Mouse (Mus musculus) embryonic facial prominence, embryonic 15.5 days (tissue): ENCODE measurements around the gene Pigg. TPM values are rescaled to one million over a fixed set of nuclear protein-coding genes. Genes with fewer than 3 reads are reported as not detected.

ENCODE experiments used
- ATAC-seq: fragments of 200-750 bp; cut with Nextera tagmentation; 2 replicates; pipeline ENCODE4 v1.8.0; 2017; ENCODE audit warnings: low read depth, moderate TSS enrichment; ENCODE audit not compliant: insufficient number of reproducible peaks, low FRiP score, low TSS enrichment
- H3K27ac ChIP-seq: fragments of 300-500 bp; sonication (generic); replicated peaks from 2 replicates; pipeline ENCODE4 v1.5.1; 2015; ENCODE audit warnings: mild to moderate bottlenecking, inconsistent platforms
- H3K27me3 ChIP-seq: fragments of 300-500 bp; sonication (generic); 2 replicates; pipeline ENCODE4 v1.6.1; 2015; ENCODE audit warnings: inconsistent platforms
- H3K36me3 ChIP-seq: fragments of 300-500 bp; sonication (generic); 2 replicates; pipeline ENCODE4 v1.6.1; 2015; ENCODE audit warnings: mild to moderate bottlenecking, inconsistent platforms
- H3K4me1 ChIP-seq: fragments of 300-500 bp; sonication (generic); 2 replicates; pipeline ENCODE4 v1.6.1; 2015; ENCODE audit warnings: inconsistent platforms
- H3K4me2 ChIP-seq: fragments of 300-500 bp; sonication (generic); replicated peaks from 2 replicates; pipeline ENCODE4 v1.6.1; 2015; ENCODE audit warnings: mild to moderate bottlenecking, inconsistent platforms
- H3K4me3 ChIP-seq: fragments of 300-500 bp; sonication (generic); replicated peaks from 2 replicates; pipeline ENCODE4 v1.5.1; 2015; ENCODE audit warnings: mild to moderate bottlenecking, inconsistent platforms
- H3K9ac ChIP-seq: fragments of 300-500 bp; sonication (generic); 2 replicates; pipeline ENCODE4 v1.6.1; 2015; ENCODE audit warnings: inconsistent platforms
- H3K9me3 ChIP-seq: fragments of 300-500 bp; sonication (generic); replicated peaks from 2 replicates; pipeline ENCODE4 v1.6.1; 2016; ENCODE audit warnings: inconsistent platforms
- WGBS: fragments of 180-500 bp; shearing (Covaris S2); methylation state at CpG from one replicate; pipeline ENCODE4 v1.1.7; 2015; 5-methylcytosine and 5-hydroxymethylcytosine counted together
- polyA plus RNA-seq: library from polyadenylated mRNA; unstranded; fragments of >200 nt; fragmentation: Nextera tagmentation; extraction: Ambion mirVana; gene quantifications from 2 replicates; pipeline ENCODE4 v1.2.1, GENCODE M21; 2015

Pigg gene
- polyA plus RNA-seq, 1 experiment from 2014 or later = 5.9 TPM

DNA sequence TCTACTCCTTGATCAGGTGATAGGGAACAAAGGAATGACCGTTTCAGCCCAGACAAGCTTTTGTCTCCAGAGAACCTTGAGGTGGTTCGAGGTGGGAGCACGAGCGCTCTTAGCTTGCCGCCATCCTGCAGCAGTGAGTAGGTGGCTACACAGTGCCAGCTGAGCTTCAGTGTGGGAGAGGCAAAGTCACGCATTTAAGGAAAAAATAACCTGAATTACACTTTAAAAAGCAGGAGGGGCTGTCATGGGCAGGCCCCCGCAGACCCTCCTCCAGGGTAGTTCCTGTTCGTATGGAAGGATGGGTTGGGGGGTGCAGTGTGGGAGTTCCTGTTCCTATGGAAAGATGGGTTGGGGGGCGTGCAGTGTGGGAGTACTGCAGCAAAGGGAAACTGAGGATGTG lies 47.1 kb downstream of the Pigg start:
- Histone ChIP-seq H3K9ac (no peak overlapping the region), H3K36me3 (no peaks in the 10 kb centered on the region), H3K4me3 (no peak overlapping the region), H3K27me3 (peaks cover 17% of the 10 kb centered on the region), H3K4me2 (no peak overlapping the region), H3K27ac (no peak overlapping the region), H3K9me3 (no peaks in the 10 kb centered on the region), H3K4me1 (no peaks in the 10 kb centered on the region)
- WGBS = 82% methylated on average over 9 of the region's 9 CpGs
- no peak for ATAC-seq

GRCm38 (mm10) chr5:108360211-108360610 lies 47.8 kb downstream of the Pigg start:
- WGBS = 88% methylated on average over 4 of the region's 4 CpGs
- no peak for ATAC-seq
- Histone ChIP-seq H3K4me2 (no peak overlapping the region), H3K9ac (no peak overlapping the region), H3K36me3 (no peaks in the 10 kb centered on the region), H3K27ac (no peak overlapping the region), H3K27me3 (peaks cover 24% of the 10 kb centered on the region), H3K9me3 (no peaks in the 10 kb centered on the region), H3K4me1 (no peaks in the 10 kb centered on the region), H3K4me3 (no peak overlapping the region)

GRCm38 (mm10) chr5:108362330-108362729 lies 49.9 kb downstream of the Pigg start:
- 29% methylated on average over 3 of the region's 3 CpGs for WGBS
- no peak for ATAC-seq
- Histone ChIP-seq H3K4me2 (no peak overlapping the region), H3K9me3 (no peaks in the 10 kb centered on the region), H3K27me3 (peaks cover 44% of the 10 kb centered on the region), H3K27ac (no peak overlapping the region), H3K9ac (no peak overlapping the region), H3K36me3 (no peaks in the 10 kb centered on the region), H3K4me1 (peaks cover 11% of the 10 kb centered on the region), H3K4me3 (no peak overlapping the region)

DNA sequence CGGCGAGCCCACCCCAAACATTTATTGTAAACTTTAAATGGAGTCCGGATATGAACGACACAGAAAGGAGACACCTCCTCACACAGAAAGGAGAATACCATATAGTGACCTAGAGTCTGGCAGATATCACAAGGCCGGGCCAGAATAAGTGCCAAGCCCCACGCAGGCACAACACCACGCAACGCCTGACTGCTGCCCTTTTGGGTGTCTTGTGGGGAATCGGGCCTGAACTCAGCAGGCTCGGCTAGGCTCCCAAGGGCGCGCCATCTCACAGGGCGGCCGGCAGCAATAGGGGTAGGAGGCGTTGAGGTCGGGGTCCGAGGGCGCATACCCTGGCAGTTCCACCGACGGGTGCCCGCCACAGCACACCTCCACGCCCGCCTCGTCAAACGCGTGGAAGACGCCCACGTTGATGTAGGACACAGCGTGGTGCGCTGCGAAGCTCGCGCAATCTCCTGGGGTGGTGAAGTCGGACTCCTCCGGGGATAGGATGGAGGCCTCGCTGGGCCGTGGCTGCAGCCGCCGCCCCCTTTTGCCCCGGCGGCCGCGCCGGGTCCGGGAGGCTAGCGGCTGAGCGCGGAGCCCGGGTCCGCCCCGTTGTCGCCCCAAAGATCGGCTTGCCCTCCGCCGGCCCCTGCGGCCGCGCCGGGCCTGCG lies 54.0 kb downstream of the Pigg start:
- Histone ChIP-seq H3K27me3 (peaks cover 84% of the 10 kb centered on the region), H3K4me2 (peak overlapping the region; percentile 98), H3K4me3 (peak overlapping the region; percentile 53), H3K36me3 (no peaks in the 10 kb centered on the region), H3K9me3 (no peaks in the 10 kb centered on the region), H3K27ac (no peak overlapping the region), H3K4me1 (peaks cover 34% of the 10 kb centered on the region), H3K9ac (0 out of 2 replicates have a peak overlapping the region, but pooled peaks have one; percentile 26)
- WGBS = 2% methylated on average over 60 of the region's 60 CpGs
- 0 out of 2 replicates have a peak, but pooled peaks have one; percentile 13 for ATAC-seq

- ATAC-seq = no peak
- H3K4me3 ChIP-seq = peak overlapping the region; percentile 53
- under 1% methylated on average over 76 of the region's 100 CpGs for WGBS
Observed at GRCm38 (mm10) chr5:108366984-108367841, 54.8 kb downstream of the Pigg start.

GRCm38 (mm10) chr5:108367871-108368332 lies 55.5 kb downstream of the Pigg start, which contains the start of gene Gm42517:
TSS of gene Gm42517 (minus strand) at chr5:108367922.
- WGBS = 2% methylated on average over 30 of the region's 36 CpGs
- ATAC-seq = no peak
- no peaks in the 10 kb centered on the region for H3K9me3 ChIP-seq

More at GRCm38 (mm10) chr5:108366984-108367841, 54.8 kb downstream of the Pigg start:
- peak overlapping the region; percentile 47 for H3K9ac ChIP-seq
- no peaks in the 10 kb centered on the region for H3K9me3 ChIP-seq
- peaks cover 34% of the 10 kb centered on the region for H3K4me1 ChIP-seq
- H3K27ac ChIP-seq = no peak overlapping the region
- H3K36me3 ChIP-seq = no peaks in the 10 kb centered on the region
- H3K4me2 ChIP-seq = peak overlapping the region; percentile 98
- peaks cover 91% of the 10 kb centered on the region for H3K27me3 ChIP-seq

GRCm38 (mm10) chr5:108368446-108368845 lies 56.0 kb downstream of the Pigg start:
- ATAC-seq = no peak
- H3K27ac ChIP-seq = no peak overlapping the region
- peak overlapping the region; percentile 98 for H3K4me2 ChIP-seq
- H3K9me3 ChIP-seq = no peaks in the 10 kb centered on the region
- peaks cover 96% of the 10 kb centered on the region for H3K27me3 ChIP-seq
- H3K4me3 ChIP-seq = peak overlapping the region; percentile 53
- peaks cover 34% of the 10 kb centered on the region for H3K4me1 ChIP-seq
- no peaks in the 10 kb centered on the region for H3K36me3 ChIP-seq
- 4% methylated on average over 6 of the region's 6 CpGs for WGBS
- no peak overlapping the region for H3K9ac ChIP-seq

More at GRCm38 (mm10) chr5:108367871-108368332, 55.5 kb downstream of the Pigg start, which contains the start of gene Gm42517:
- Histone ChIP-seq H3K27ac (no peak within 1 kb of the TSS), H3K4me1 (peaks cover 34% of the 10 kb centered on the region), H3K4me2 (peak within 1 kb of the TSS; percentile 98), H3K9ac (peak within 1 kb of the TSS; percentile 47), H3K27me3 (peaks cover 96% of the 10 kb centered on the region), H3K4me3 (peak within 1 kb of the TSS; percentile 53), H3K36me3 (no peaks in the 10 kb centered on the region)

GRCm38 (mm10) chr5:108368851-108369621 lies 56.6 kb downstream of the Pigg start:
- under 1% methylated on average over 49 of the region's 49 CpGs for WGBS
- Histone ChIP-seq H3K27me3 (peaks cover 90% of the 10 kb centered on the region), H3K9ac (no peak overlapping the region; the same call in 1 of the 2 replicates)

GRCm38 (mm10) chr5:108369964-108370363 lies 57.6 kb downstream of the Pigg start:
- no peak for ATAC-seq

More at GRCm38 (mm10) chr5:108368851-108369621, 56.6 kb downstream of the Pigg start:
- Histone ChIP-seq H3K4me3 (peak overlapping the region; percentile 53), H3K9me3 (no peaks in the 10 kb centered on the region), H3K4me2 (peak overlapping the region; percentile 98), H3K36me3 (no peaks in the 10 kb centered on the region), H3K4me1 (peaks cover 34% of the 10 kb centered on the region), H3K27ac (no peak overlapping the region)
- ATAC-seq = no peak

DNA sequence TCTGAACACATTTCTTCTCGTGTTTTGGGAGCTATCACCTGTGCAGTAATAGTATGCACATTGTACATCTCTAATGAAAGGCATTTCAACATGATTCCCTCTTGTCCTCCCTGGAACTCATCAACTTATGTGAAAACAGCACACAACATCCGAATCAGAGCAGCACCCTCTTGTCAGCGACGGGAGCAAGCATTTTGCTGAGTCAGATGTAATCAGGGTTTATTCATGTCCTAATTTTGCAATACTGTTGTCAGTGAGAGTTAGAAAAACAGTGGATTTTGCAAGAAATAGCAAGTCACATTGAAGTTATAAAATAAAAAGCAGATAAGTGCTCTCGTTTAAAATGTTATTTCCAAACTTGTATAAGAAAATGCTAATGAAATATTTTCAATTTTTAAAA lies 61.7 kb downstream of the Pigg start:
- no peaks in the 10 kb centered on the region for H3K9me3 ChIP-seq
- WGBS = 60% methylated on average over 5 of the region's 5 CpGs
- no peak overlapping the region for H3K4me3 ChIP-seq
- peaks cover 5% of the 10 kb centered on the region for H3K4me1 ChIP-seq
- H3K27me3 ChIP-seq = peaks cover 41% of the 10 kb centered on the region
- no peak overlapping the region for H3K4me2 ChIP-seq
- H3K9ac ChIP-seq = no peak overlapping the region
- no peaks in the 10 kb centered on the region for H3K36me3 ChIP-seq
- H3K27ac ChIP-seq = no peak overlapping the region
- no peak for ATAC-seq

More at GRCm38 (mm10) chr5:108369964-108370363, 57.6 kb downstream of the Pigg start:
- Histone ChIP-seq H3K36me3 (no peaks in the 10 kb centered on the region), H3K9ac (no peak overlapping the region), H3K4me1 (peaks cover 34% of the 10 kb centered on the region), H3K27ac (no peak overlapping the region), H3K4me3 (no peak overlapping the region), H3K4me2 (no peak overlapping the region), H3K9me3 (no peaks in the 10 kb centered on the region), H3K27me3 (peaks cover 81% of the 10 kb centered on the region)
- WGBS = 2% methylated on average over 6 of the region's 6 CpGs
